Mouse (Mus musculus) heart, postnatal 36 days (tissue): Measurements from ENCODE around the gene Wfikkn2. TPM values are rescaled to one million over a fixed set of nuclear protein-coding genes. Genes with fewer than 3 reads are reported as not detected.

Experiments used
- DNase-seq, 2 experiments: peaks; one replicate each; pipeline ENCODE4 v3.0.0; 2021 to 2022
- intact Hi-C: fragments of 180-260 bp; cut with DNase I; formaldehyde crosslinking; loops from one replicate; pipeline ENCODE4 v1.15.1; 2025
- total RNA-seq, 2 experiments: library from RNA; stranded (reverse); gene quantifications; 2 replicates each; pipeline ENCODE4 v1.2.3; 2021

The Wfikkn2 gene
- total RNA-seq, 2 experiments from 2014 or later: 4.0 to 4.2 TPM

- intact Hi-C loops: no loop called here
- DNase-seq: no peak
Measured at GRCm38 (mm10) chr11:94202106-94202505, 43.7 kb downstream of the Wfikkn2 start.

DNA sequence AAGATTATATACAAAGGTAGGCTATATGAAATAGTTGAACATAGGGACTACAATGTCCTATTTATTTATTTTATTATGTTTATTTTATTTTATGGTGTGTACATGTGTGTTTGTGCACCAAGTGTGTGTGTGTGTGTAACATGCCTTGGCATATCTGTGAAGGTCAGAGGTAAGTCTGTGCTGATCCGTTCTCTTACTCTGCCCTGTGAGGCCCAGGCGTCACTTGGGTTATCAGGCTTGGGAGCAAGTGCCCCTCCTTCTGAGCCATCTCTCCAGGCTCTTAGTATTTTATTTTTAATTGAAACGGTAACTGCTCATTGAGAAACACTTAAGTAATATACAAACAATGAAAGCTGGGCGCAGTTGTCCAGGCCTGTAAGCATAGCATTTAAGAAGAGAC is 45.4 kb downstream of the Wfikkn2 start:
- intact Hi-C loops: no loop called here
- no peak for DNase-seq

- intact Hi-C loops: no loop called here
- DNase-seq: no peak
Measured at GRCm38 (mm10) chr11:94199771-94200170, 46.0 kb downstream of the Wfikkn2 start.

GRCm38 (mm10) chr11:94198405-94199146 is 47.2 kb downstream of the Wfikkn2 start:
- no peak for DNase-seq
- intact Hi-C loops: no loop called here

- intact Hi-C loops: no loop called here
- DNase-seq: no peak
Measured at GRCm38 (mm10) chr11:94196311-94196710, 49.5 kb downstream of the Wfikkn2 start.

DNA sequence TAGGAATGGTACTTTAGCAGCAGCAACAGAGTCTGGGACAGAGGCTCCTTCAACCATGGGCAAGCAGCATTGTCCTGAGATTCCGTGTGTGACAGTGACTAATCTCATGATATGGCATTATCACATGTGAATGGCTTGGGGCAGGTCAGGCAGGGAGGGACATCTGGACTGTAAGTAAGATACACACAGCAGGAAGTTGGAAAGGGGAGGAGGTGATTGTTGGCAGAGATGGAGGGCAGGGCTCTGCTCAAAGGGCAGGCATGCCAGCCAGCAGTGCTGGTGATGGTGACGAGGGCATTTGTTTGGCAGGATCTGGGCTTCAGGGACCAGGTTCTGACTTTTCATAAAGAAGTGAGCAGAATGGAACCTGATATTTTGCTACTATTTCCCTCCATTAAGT is 52.7 kb downstream of the Wfikkn2 start:
- no peak for DNase-seq
- intact Hi-C loops: no loop called here

GRCm38 (mm10) chr11:94190665-94191064 is 55.1 kb downstream of the Wfikkn2 start:
- intact Hi-C loops: no loop called here
- DNase-seq: no peak

DNA sequence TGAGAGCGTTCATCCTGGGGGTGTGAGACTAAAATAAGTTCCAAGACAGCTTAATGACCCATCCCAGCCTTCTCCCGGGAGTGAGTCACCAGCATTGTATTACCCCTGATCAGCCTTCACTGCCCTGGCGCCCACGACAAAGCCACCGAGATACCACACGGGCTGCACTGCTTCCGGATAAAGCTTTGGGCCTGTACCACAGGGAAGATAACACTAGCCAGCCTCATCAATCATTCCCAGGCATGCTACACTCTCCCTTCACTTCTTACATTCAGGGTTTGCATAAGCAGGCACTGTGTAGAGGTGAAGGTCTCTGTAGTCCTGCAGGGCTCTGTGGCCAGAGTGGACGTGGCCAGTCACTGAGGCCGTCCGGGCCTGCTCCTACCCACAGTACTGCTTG is 56.2 kb downstream of the Wfikkn2 start:
- intact Hi-C loops: no loop called here
- DNase-seq: no peak

Other genes with a start within 250 kb of the Wfikkn2 start
- gene Spag9, start 249.9 kb downstream of the Wfikkn2 start, total RNA-seq: 100 to 1,000 TPM; 147 to 159 TPM
- gene Tob1, start 34.6 kb downstream of the Wfikkn2 start, total RNA-seq: 10 to 100 TPM; 53.0 to 55.2 TPM
- under 1 TPM in 1 of 2 experiments, not detected in 1; 0.42 TPM for gene Gm21885, start 35.9 kb upstream of the Wfikkn2 start, total RNA-seq
- gene Luc7l3, start 76.0 kb upstream of the Wfikkn2 start, total RNA-seq: 10 to 100 TPM; 31.9 to 34.3 TPM
- gene Ankrd40, start 82.0 kb upstream of the Wfikkn2 start, total RNA-seq: 100 to 1,000 TPM; 263 to 301 TPM
- 1 to 10 TPM; 1.7 to 3.9 TPM for gene Abcc3, start 147.0 kb upstream of the Wfikkn2 start, total RNA-seq
- 10 to 100 TPM; 13.8 to 14.2 TPM for gene Cacna1g, start 228.2 kb upstream of the Wfikkn2 start, total RNA-seq
- under 1 TPM; 0.42 to 0.62 TPM for gene Spata20, start 240.2 kb upstream of the Wfikkn2 start, total RNA-seq